Mouse (Mus musculus): ENCODE data around the gene Klhdc8a. TPM values are rescaled to one million over a fixed set of nuclear protein-coding genes. Genes with fewer than 3 reads are reported as not detected.
"Not testable (repeated sequence)": the region's sequence is repeated elsewhere in the genome, so short reads cannot be mapped to it uniquely, and the experiment has no call there.

The Klhdc8a gene
- total and polyA plus RNA-seq, 2 experiments from 2014 or later: 11.2 to 26.0 TPM

DNA sequence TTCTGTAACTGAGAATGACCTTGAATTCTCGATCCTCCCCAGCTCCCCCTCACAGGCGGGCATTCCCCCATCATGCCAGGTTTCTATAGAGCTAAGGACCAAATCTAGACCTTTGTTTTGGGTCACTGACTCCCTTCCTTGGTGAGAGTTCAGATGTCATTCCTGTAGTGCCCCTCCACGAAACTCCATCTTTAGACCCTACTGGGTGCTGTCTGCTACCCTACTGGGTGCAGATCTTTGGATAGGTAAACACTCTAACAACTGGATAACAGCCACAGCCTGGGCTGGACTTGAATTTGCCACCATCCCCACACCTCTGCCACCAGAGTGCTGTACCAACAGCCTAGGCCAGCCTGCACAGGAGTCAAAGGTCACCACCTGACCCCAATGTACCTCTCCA lies 44.1 kb downstream of the Klhdc8a start:
- no peak for TF ChIP-seq CTCF (IDR thresholded peaks at IDR 0.05; ENCODE audit: low read depth)
- no peak overlapping the region for H3K9ac ChIP-seq (replicated peaks; ENCODE audit: low read length)
- no peaks in the 10 kb centered on the region for H3K4me1 ChIP-seq (ENCODE audit: insufficient read depth, low read length)
- no peak overlapping the region for H3K4me2 ChIP-seq (ENCODE audit: low read depth, low read length)
- no peak for DNase-seq (ENCODE audit: low spot score)
- H3K9me3 ChIP-seq (ENCODE audit: low read length): no peaks in the 10 kb centered on the region
- 56% methylated on average over 3 of the region's 3 CpGs for WGBS
- H3K36me3 ChIP-seq (ENCODE audit: insufficient read depth, low read length): no peaks in the 10 kb centered on the region
- no peaks in the 10 kb centered on the region for H3K27me3 ChIP-seq (ENCODE audit: insufficient read depth, low read length)
- no peak overlapping the region for H3K27ac ChIP-seq
- ATAC-seq: no peak
- H3K4me3 ChIP-seq (ENCODE audit: low read length): no peak overlapping the region

GRCm38 (mm10) chr1:132343191-132343590 lies 44.8 kb downstream of the Klhdc8a start:
- Histone ChIP-seq H3K27ac (no peak overlapping the region), H3K9ac (replicated peaks; ENCODE audit: low read length) (no peak overlapping the region), H3K4me2 (ENCODE audit: low read depth, low read length) (no peak overlapping the region), H3K27me3 (ENCODE audit: insufficient read depth, low read length) (no peaks in the 10 kb centered on the region), H3K9me3 (ENCODE audit: low read length) (no peaks in the 10 kb centered on the region), H3K4me1 (ENCODE audit: insufficient read depth, low read length) (no peaks in the 10 kb centered on the region), H3K36me3 (ENCODE audit: insufficient read depth, low read length) (no peaks in the 10 kb centered on the region), H3K4me3 (ENCODE audit: low read length) (no peak overlapping the region)
- 95% methylated on average over 2 of the region's 2 CpGs for WGBS
- no peak for TF ChIP-seq CTCF (IDR thresholded peaks at IDR 0.05; ENCODE audit: low read depth)
- no peak for ATAC-seq
- DNase-seq (ENCODE audit: low spot score): no peak

GRCm38 (mm10) chr1:132343656-132344055 lies 45.2 kb downstream of the Klhdc8a start:
- H3K4me3 ChIP-seq (ENCODE audit: low read length): no peak overlapping the region
- no peaks in the 10 kb centered on the region for H3K27me3 ChIP-seq (ENCODE audit: insufficient read depth, low read length)
- ATAC-seq (no peak), DNase-seq (ENCODE audit: low spot score) (no peak)
- H3K36me3 ChIP-seq (ENCODE audit: insufficient read depth, low read length): no peaks in the 10 kb centered on the region
- no peak overlapping the region for H3K9ac ChIP-seq (replicated peaks; ENCODE audit: low read length)
- no peak overlapping the region for H3K27ac ChIP-seq
- no peak overlapping the region for H3K4me2 ChIP-seq (ENCODE audit: low read depth, low read length)
- 83% methylated on average over 1 of the region's 1 CpGs for WGBS
- H3K9me3 ChIP-seq (ENCODE audit: low read length): no peaks in the 10 kb centered on the region
- no peaks in the 10 kb centered on the region for H3K4me1 ChIP-seq (ENCODE audit: insufficient read depth, low read length)
- no peak for TF ChIP-seq CTCF (IDR thresholded peaks at IDR 0.05; ENCODE audit: low read depth)

GRCm38 (mm10) chr1:132345514-132345913 lies 47.1 kb downstream of the Klhdc8a start:
- no peak for TF ChIP-seq CTCF (IDR thresholded peaks at IDR 0.05; ENCODE audit: low read depth)
- Histone ChIP-seq H3K4me2 (ENCODE audit: low read depth, low read length) (no peak overlapping the region), H3K9me3 (ENCODE audit: low read length) (no peaks in the 10 kb centered on the region), H3K4me1 (ENCODE audit: insufficient read depth, low read length) (no peaks in the 10 kb centered on the region), H3K9ac (replicated peaks; ENCODE audit: low read length) (no peak overlapping the region), H3K4me3 (ENCODE audit: low read length) (no peak overlapping the region), H3K27ac (no peak overlapping the region), H3K36me3 (ENCODE audit: insufficient read depth, low read length) (no peaks in the 10 kb centered on the region), H3K27me3 (ENCODE audit: insufficient read depth, low read length) (no peaks in the 10 kb centered on the region)
- DNase-seq (ENCODE audit: low spot score) (no peak), ATAC-seq (no peak)
- WGBS: 67% methylated on average over 4 of the region's 4 CpGs

GRCm38 (mm10) chr1:132346134-132346851 lies 47.9 kb downstream of the Klhdc8a start:
- Histone ChIP-seq H3K4me1 (ENCODE audit: insufficient read depth, low read length) (no peaks in the 10 kb centered on the region), H3K27me3 (ENCODE audit: insufficient read depth, low read length) (no peaks in the 10 kb centered on the region), H3K4me3 (ENCODE audit: low read length) (no peak overlapping the region), H3K4me2 (ENCODE audit: low read depth, low read length) (no peak overlapping the region), H3K9me3 (ENCODE audit: low read length) (0 out of 2 replicates have a peak, but pooled peaks cover 4% of the 10 kb centered on the region), H3K27ac (no peak overlapping the region), H3K9ac (replicated peaks; ENCODE audit: low read length) (no peak overlapping the region), H3K36me3 (ENCODE audit: insufficient read depth, low read length) (no peaks in the 10 kb centered on the region)
- TF ChIP-seq CTCF (IDR thresholded peaks at IDR 0.05; ENCODE audit: low read depth): no peak
- no peak for DNase-seq (ENCODE audit: low spot score)
- ATAC-seq: no peak
- WGBS: 91% methylated on average over 12 of the region's 12 CpGs

GRCm38 (mm10) chr1:132346951-132347350 lies 48.5 kb downstream of the Klhdc8a start:
- H3K9me3 ChIP-seq (ENCODE audit: low read length): 0 out of 2 replicates have a peak, but pooled peaks cover 4% of the 10 kb centered on the region
- no peaks in the 10 kb centered on the region for H3K36me3 ChIP-seq (ENCODE audit: insufficient read depth, low read length)
- H3K27me3 ChIP-seq (ENCODE audit: insufficient read depth, low read length): no peaks in the 10 kb centered on the region
- no peak overlapping the region for H3K4me2 ChIP-seq (ENCODE audit: low read depth, low read length)
- no peak overlapping the region for H3K4me3 ChIP-seq (ENCODE audit: low read length)
- DNase-seq (ENCODE audit: low spot score): no peak
- H3K9ac ChIP-seq (replicated peaks; ENCODE audit: low read length): no peak overlapping the region
- ATAC-seq: no peak
- no peaks in the 10 kb centered on the region for H3K4me1 ChIP-seq (ENCODE audit: insufficient read depth, low read length)
- no peak for TF ChIP-seq CTCF (IDR thresholded peaks at IDR 0.05; ENCODE audit: low read depth)
- H3K27ac ChIP-seq: no peak overlapping the region

DNA sequence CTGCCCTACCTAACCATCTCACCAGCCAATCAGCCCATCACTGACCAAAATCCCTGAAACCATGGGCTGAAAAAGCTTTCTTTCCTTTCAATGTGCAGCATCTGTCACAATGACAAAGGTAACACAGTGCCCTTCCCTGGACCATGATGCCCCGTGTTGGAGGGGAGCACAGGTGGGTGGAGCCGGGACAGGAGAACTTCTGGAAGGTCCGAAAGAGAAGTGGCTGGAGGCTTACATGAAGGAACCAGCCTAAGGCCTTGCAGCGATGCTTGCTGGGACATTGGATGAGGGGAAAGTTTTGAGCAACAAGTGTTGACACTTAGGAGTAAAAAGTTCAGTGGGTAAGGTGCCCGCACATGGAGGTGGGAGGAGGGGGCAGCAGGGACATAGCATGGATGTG lies 50.0 kb downstream of the Klhdc8a start:
- ATAC-seq (no peak), DNase-seq (ENCODE audit: low spot score) (no peak)
- Histone ChIP-seq H3K27me3 (ENCODE audit: insufficient read depth, low read length) (no peaks in the 10 kb centered on the region), H3K27ac (no peak overlapping the region), H3K9me3 (ENCODE audit: low read length) (0 out of 2 replicates have a peak, but pooled peaks cover 4% of the 10 kb centered on the region), H3K4me3 (ENCODE audit: low read length) (no peak overlapping the region), H3K36me3 (ENCODE audit: insufficient read depth, low read length) (no peaks in the 10 kb centered on the region), H3K9ac (replicated peaks; ENCODE audit: low read length) (no peak overlapping the region), H3K4me1 (ENCODE audit: insufficient read depth, low read length) (no peaks in the 10 kb centered on the region), H3K4me2 (ENCODE audit: low read depth, low read length) (no peak overlapping the region)
- WGBS: 86% methylated on average over 5 of the region's 5 CpGs
- no peak for TF ChIP-seq CTCF (IDR thresholded peaks at IDR 0.05; ENCODE audit: low read depth)

DNA sequence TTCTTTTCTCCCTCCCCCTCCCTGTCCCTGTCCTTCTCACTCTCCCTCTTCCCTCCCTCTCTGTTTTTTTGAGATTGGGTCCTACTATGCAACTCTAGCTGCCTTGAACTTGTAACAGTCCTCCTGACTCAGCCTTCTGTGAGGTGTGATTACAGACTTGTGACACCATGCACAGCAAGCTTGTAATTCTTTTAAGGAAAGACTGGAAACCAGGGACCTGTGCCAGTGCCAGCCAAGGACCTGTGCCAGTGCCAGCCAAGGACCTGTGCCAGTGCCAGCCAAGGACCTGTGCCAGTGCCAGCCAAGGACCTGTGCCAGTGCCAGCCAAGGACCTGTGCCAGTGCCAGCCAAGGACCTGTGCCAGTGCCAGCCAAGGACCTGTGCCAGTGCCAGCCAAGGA lies 50.6 kb downstream of the Klhdc8a start:
- not testable (repeated sequence) for DNase-seq (ENCODE audit: low spot score); ATAC-seq

DNA sequence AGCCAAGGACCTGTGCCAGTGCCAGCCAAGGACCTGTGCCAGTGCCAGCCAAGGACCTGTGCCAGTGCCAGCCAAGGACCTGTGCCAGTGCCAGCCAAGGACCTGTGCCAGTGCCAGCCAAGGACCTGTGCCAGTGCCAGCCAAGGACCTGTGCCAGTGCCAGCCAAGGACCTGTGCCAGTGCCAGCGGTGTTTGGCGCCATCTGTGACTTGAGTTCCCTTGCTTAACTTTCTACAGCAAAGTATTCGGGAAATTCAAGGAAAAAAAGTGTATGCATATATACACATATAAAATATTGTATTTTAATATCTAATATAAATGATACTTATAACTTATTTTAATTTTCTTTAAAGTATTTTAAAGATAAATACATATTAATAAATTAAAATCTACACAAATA lies 51.2 kb downstream of the Klhdc8a start:
- WGBS: 83% methylated on average over 3 of the region's 3 CpGs
- not testable (repeated sequence) for H3K36me3 ChIP-seq (ENCODE audit: insufficient read depth, low read length)

More for the DNA sequence above, 50.6 kb downstream of the Klhdc8a start:
- H3K9ac ChIP-seq (replicated peaks; ENCODE audit: low read length); H3K9me3 ChIP-seq (ENCODE audit: low read length); H3K27ac ChIP-seq; H3K4me1 ChIP-seq (ENCODE audit: insufficient read depth, low read length); H3K27me3 ChIP-seq (ENCODE audit: insufficient read depth, low read length); H3K4me2 ChIP-seq (ENCODE audit: low read depth, low read length); H3K36me3 ChIP-seq (ENCODE audit: insufficient read depth, low read length); H3K4me3 ChIP-seq (ENCODE audit: low read length): not testable (repeated sequence)

More for the DNA sequence above, 51.2 kb downstream of the Klhdc8a start:
- H3K9me3 ChIP-seq (ENCODE audit: low read length); DNase-seq (ENCODE audit: low spot score); H3K9ac ChIP-seq (replicated peaks; ENCODE audit: low read length); H3K27me3 ChIP-seq (ENCODE audit: insufficient read depth, low read length); ATAC-seq; H3K4me1 ChIP-seq (ENCODE audit: insufficient read depth, low read length); H3K4me2 ChIP-seq (ENCODE audit: low read depth, low read length); H3K4me3 ChIP-seq (ENCODE audit: low read length); H3K27ac ChIP-seq: not testable (repeated sequence)

Measured in hindbrain, postnatal 0 days (tissue).